Mouse (Mus musculus): ENCODE results near the gene Pgm1. TPM values are rescaled to one million over a fixed set of nuclear protein-coding genes. Genes with fewer than 3 reads are reported as not detected.

Gene Pgm1
- total and polyA plus RNA-seq, 3 experiments: 47.2 to 102 (median 66.8) TPM

DNA sequence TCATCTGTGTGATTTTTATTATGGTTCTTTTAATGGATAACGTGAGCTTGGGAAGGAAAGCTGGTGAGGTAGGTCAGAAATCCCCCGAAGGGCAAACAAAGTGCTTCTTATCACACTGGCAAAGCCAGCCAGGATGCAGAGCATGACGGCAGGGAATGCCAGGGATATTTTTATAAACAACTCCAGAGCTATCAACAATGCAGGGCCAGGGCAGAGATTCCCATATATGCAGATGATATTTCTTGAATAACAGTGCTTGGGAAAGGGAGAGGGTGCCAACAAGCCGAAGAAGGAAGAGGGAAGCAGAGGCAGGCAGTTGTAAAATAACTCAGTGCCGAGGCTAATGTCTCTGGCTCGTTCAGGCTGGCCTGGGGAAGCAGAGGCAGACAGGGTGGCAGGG is 102.1 kb downstream of the Pgm1 start:
- Histone ChIP-seq H3K4me1 (ENCODE audit: insufficient read depth, low read depth, low read length) (peaks cover 8% of the 10 kb centered on the region), H3K36me3 (replicated peaks) (no peaks in the 10 kb centered on the region), H3K4me3 (ENCODE audit: low read depth, low read length) (no peak overlapping the region), H3K9me3 (replicated peaks) (no peaks in the 10 kb centered on the region), H3K27me3 (ENCODE audit: insufficient read depth, low read length) (peaks cover 3% of the 10 kb centered on the region; the same call in 1 of the 2 replicates)
- no peak for DNase-seq (ENCODE audit: low spot score)
- no peak for TF ChIP-seq POLR2AphosphoS5 (IDR thresholded peaks at IDR 0.05; ENCODE audit: insufficient replicate concordance, low read depth, low read length)
- TF ChIP-seq TAL1 (conservative IDR thresholded peaks at IDR 0.05; ENCODE audit: low read depth, low read length): no peak
- TF ChIP-seq CTCF (IDR thresholded peaks at IDR 0.05; ENCODE audit: low read depth, low read length): no peak
- TF ChIP-seq GATA1 (IDR thresholded peaks at IDR 0.05; ENCODE audit: borderline replicate concordance, low read length): no peak
- no peak for TF ChIP-seq GATA2 (IDR thresholded peaks at IDR 0.05; ENCODE audit: borderline replicate concordance, low read depth, low read length)
- no peak for ATAC-seq (ENCODE audit: extremely low read depth, insufficient number of reproducible peaks, low FRiP score, poor library complexity, severe bottlenecking)

DNA sequence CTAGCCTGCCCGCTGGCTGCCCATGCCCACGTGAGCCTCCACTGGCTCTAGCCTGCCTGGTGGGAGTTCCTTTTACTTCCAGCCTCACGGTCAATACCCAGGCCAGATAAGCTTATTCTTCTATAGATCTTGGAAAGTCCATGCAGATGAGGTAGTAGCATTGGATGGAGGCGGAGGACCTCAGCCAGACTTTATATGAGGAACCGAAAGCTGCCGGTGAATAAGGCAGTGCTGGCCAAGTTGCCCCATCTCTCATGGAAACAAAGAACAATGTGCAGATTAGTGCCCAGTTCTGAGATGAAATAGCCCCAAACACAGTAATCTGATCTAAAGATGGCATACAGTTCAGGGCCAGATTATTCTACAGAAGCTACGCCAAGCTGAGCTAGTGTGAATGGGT is 103.4 kb downstream of the Pgm1 start:
- H3K27me3 ChIP-seq (ENCODE audit: insufficient read depth, low read length): peaks cover 3% of the 10 kb centered on the region; the same call in 1 of the 2 replicates
- ATAC-seq (ENCODE audit: extremely low read depth, insufficient number of reproducible peaks, low FRiP score, poor library complexity, severe bottlenecking): no peak
- no peak for TF ChIP-seq CTCF (IDR thresholded peaks at IDR 0.05; ENCODE audit: low read depth, low read length)
- TF ChIP-seq POLR2AphosphoS5 (IDR thresholded peaks at IDR 0.05; ENCODE audit: insufficient replicate concordance, low read depth, low read length): no peak
- no peak for TF ChIP-seq TAL1 (conservative IDR thresholded peaks at IDR 0.05; ENCODE audit: low read depth, low read length)
- no peak for TF ChIP-seq GATA1 (IDR thresholded peaks at IDR 0.05; ENCODE audit: borderline replicate concordance, low read length)
- no peak for TF ChIP-seq GATA2 (IDR thresholded peaks at IDR 0.05; ENCODE audit: borderline replicate concordance, low read depth, low read length)
- no peak for DNase-seq (ENCODE audit: low spot score)
- peaks cover 8% of the 10 kb centered on the region for H3K4me1 ChIP-seq (ENCODE audit: insufficient read depth, low read depth, low read length)
- H3K4me3 ChIP-seq (ENCODE audit: low read depth, low read length): no peak overlapping the region
- no peaks in the 10 kb centered on the region for H3K36me3 ChIP-seq (replicated peaks)
- H3K9me3 ChIP-seq (replicated peaks): no peaks in the 10 kb centered on the region

DNA sequence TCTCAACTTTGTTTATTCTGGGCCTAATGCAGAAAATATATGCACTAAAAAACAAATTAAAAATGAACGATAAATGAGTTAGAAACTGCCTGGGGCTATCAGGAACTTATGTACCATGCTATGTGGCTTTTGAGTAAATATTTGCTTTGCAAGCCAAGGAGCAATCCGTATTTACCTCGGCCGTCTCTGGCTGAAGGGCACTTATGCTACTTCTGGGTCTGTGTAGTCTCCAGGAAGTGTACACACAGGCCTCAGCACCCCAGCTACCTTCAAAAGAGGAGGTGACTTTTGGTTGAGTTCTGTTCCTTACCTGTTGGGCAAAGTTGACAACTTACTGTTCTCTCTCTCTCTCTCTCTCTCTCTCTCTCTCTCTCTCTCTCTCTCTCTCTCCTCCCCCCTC is 104.7 kb downstream of the Pgm1 start:
- H3K9me3 ChIP-seq (replicated peaks): no peaks in the 10 kb centered on the region
- H3K36me3 ChIP-seq (replicated peaks): no peaks in the 10 kb centered on the region
- DNase-seq (ENCODE audit: low spot score): no peak
- H3K4me1 ChIP-seq (ENCODE audit: insufficient read depth, low read depth, low read length): peaks cover 8% of the 10 kb centered on the region
- peaks cover 3% of the 10 kb centered on the region; the same call in 1 of the 2 replicates for H3K27me3 ChIP-seq (ENCODE audit: insufficient read depth, low read length)
- ATAC-seq (ENCODE audit: extremely low read depth, insufficient number of reproducible peaks, low FRiP score, poor library complexity, severe bottlenecking): no peak
- H3K4me3 ChIP-seq (ENCODE audit: low read depth, low read length): no peak overlapping the region
- TF ChIP-seq CTCF (IDR thresholded peaks at IDR 0.05; ENCODE audit: low read depth, low read length): no peak
- no peak for TF ChIP-seq TAL1 (conservative IDR thresholded peaks at IDR 0.05; ENCODE audit: low read depth, low read length)
- no peak for TF ChIP-seq POLR2AphosphoS5 (IDR thresholded peaks at IDR 0.05; ENCODE audit: insufficient replicate concordance, low read depth, low read length)
- no peak for TF ChIP-seq GATA1 (IDR thresholded peaks at IDR 0.05; ENCODE audit: borderline replicate concordance, low read length)
- TF ChIP-seq GATA2 (IDR thresholded peaks at IDR 0.05; ENCODE audit: borderline replicate concordance, low read depth, low read length): no peak

DNA sequence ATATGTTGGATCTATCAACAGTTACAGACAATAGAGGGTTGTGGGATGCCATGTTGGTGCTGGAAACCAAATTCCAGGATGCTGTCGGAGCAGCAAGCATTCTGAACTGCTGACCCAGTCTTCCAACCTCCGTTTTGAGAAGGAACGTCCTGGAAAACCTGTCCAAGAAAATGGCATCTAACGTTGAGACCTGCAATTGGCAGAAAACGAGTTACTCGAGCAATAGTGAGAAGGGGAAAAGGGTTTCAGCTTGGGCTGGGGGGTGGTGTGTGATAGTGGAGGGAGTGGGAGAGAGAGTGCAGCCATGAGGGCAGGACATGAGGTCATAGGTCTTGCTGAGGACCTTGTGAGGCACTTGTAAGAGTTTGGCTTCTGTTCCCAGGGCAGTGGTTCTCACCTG is 105.8 kb downstream of the Pgm1 start:
- no peak for DNase-seq (ENCODE audit: low spot score)
- Histone ChIP-seq H3K27me3 (ENCODE audit: insufficient read depth, low read length) (peaks cover 6% of the 10 kb centered on the region), H3K36me3 (replicated peaks) (no peaks in the 10 kb centered on the region), H3K4me1 (ENCODE audit: insufficient read depth, low read depth, low read length) (peaks cover 8% of the 10 kb centered on the region), H3K9me3 (replicated peaks) (no peaks in the 10 kb centered on the region), H3K4me3 (ENCODE audit: low read depth, low read length) (no peak overlapping the region)
- TF ChIP-seq TAL1 (conservative IDR thresholded peaks at IDR 0.05; ENCODE audit: low read depth, low read length) (no peak), GATA2 (IDR thresholded peaks at IDR 0.05; ENCODE audit: borderline replicate concordance, low read depth, low read length) (no peak)
- ATAC-seq (ENCODE audit: extremely low read depth, insufficient number of reproducible peaks, low FRiP score, poor library complexity, severe bottlenecking): no peak

DNA sequence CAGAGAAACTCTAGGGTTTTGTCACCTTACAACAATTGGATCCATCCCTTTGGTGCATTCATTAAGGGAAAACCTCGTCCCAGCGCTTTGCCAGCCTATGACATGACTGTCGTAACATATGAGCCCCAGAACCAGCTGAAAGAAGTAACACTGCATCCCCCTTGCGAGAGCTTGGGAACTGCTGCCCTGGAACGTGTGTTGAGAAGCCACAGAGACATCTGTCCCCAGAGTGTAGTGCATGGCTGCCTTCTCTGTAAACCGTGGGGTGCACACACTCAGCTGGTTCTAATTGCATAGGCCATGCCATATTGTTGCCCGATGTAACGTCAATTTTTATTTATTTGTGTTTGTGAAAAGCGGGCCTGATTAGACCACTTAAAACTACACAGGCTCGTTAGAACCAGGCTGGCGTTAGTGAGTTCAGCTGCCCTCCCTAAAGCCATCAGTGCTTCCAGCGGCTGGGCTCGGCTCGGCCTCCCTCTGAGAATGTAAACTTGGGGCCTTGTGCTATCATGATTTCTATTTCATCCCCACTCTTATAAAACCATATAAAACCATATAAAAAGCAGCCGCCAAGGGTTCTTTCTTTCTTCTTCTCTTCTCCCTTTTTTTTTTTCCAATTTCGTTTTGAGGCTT is 106.8 kb downstream of the Pgm1 start:
- Histone ChIP-seq H3K9me3 (replicated peaks) (no peaks in the 10 kb centered on the region), H3K4me3 (ENCODE audit: low read depth, low read length) (no peak overlapping the region), H3K27me3 (ENCODE audit: insufficient read depth, low read length) (peaks cover 9% of the 10 kb centered on the region), H3K4me1 (ENCODE audit: insufficient read depth, low read depth, low read length) (no peaks in the 10 kb centered on the region), H3K36me3 (replicated peaks) (no peaks in the 10 kb centered on the region)
- no peak for ATAC-seq (ENCODE audit: extremely low read depth, insufficient number of reproducible peaks, low FRiP score, poor library complexity, severe bottlenecking)
- no peak for DNase-seq (ENCODE audit: low spot score)
- TF ChIP-seq TAL1 (conservative IDR thresholded peaks at IDR 0.05; ENCODE audit: low read depth, low read length) (no peak), GATA2 (IDR thresholded peaks at IDR 0.05; ENCODE audit: borderline replicate concordance, low read depth, low read length) (no peak), GATA1 (IDR thresholded peaks at IDR 0.05; ENCODE audit: borderline replicate concordance, low read length) (no peak), POLR2AphosphoS5 (IDR thresholded peaks at IDR 0.05; ENCODE audit: insufficient replicate concordance, low read depth, low read length) (no peak), CTCF (IDR thresholded peaks at IDR 0.05; ENCODE audit: low read depth, low read length) (no peak)

Other genes starting within 250 kb of the Pgm1 start
- gene Alg6, start 213.8 kb upstream of the Pgm1 start, total RNA-seq (2014; fragmentation: Nextera tagmentation): 47.7 and 50.5 TPM in 2 replicates
- gene Alg6, start 213.8 kb upstream of the Pgm1 start, total RNA-seq (2017): 21.8 and 22.0 TPM in 2 replicates
- 0.42 and 0.54 TPM in 2 replicates for gene Alg6, start 213.8 kb upstream of the Pgm1 start, polyA plus RNA-seq (2012)
- gene Efcab7, start 100.2 kb upstream of the Pgm1 start, total RNA-seq (2014; fragmentation: Nextera tagmentation): 18.0 and 21.1 TPM in 2 replicates
- gene Efcab7, start 100.2 kb upstream of the Pgm1 start, total RNA-seq (2017): 16.0 and 21.0 TPM in 2 replicates
- 1.2 and 1.5 TPM in 2 replicates for gene Efcab7, start 100.2 kb upstream of the Pgm1 start, polyA plus RNA-seq (2012)
- gene Itgb3bp, start 399 bp downstream of the Pgm1 start, total RNA-seq (2014; fragmentation: Nextera tagmentation): 39.7 and 40.4 TPM in 2 replicates
- gene Itgb3bp, start 399 bp downstream of the Pgm1 start, total RNA-seq (2017): 21.3 and 23.2 TPM in 2 replicates
- 0.79 and 1.1 TPM in 2 replicates for gene Itgb3bp, start 399 bp downstream of the Pgm1 start, polyA plus RNA-seq (2012)
- not detected in 2 replicates for gene Ror1, start 166.4 kb downstream of the Pgm1 start, total RNA-seq (2014; fragmentation: Nextera tagmentation)
- gene Ror1, start 166.4 kb downstream of the Pgm1 start, total RNA-seq (2017): 0.05 and 0.12 TPM in 2 replicates
- gene Ror1, start 166.4 kb downstream of the Pgm1 start, polyA plus RNA-seq (2012): not detected in 2 replicates

Data from G1E (cell line).